Mouse (Mus musculus) splenic B cell, adult 2 months (primary cell): ENCODE measurements around the gene Sgsh.

Source experiments
- DNase-seq: peaks from one replicate; pipeline ENCODE4 v3.0.0-alpha.2; 2011; ENCODE audit warnings: low read depth, low spot score
- H3K27me3 ChIP-seq: 2 replicates; pipeline ENCODE4 v1.6.1; 2012; ENCODE audit warnings: mild to moderate bottlenecking, low read length, moderate library complexity, mixed read lengths; ENCODE audit not compliant: control insufficient read depth, poor library complexity, insufficient read depth, severe bottlenecking
- H3K36me3 ChIP-seq: 2 replicates; pipeline ENCODE4 v1.6.1; 2012; ENCODE audit warnings: mild to moderate bottlenecking, low read length, moderate library complexity, mixed read lengths; ENCODE audit not compliant: control insufficient read depth, poor library complexity, insufficient read depth, severe bottlenecking

Gene Sgsh

GRCm38 (mm10) chr11:119306762-119307657 lies 48.3 kb downstream of the Sgsh start:
- Histone ChIP-seq H3K27me3 (no peaks in the 10 kb centered on the region), H3K36me3 (no peaks in the 10 kb centered on the region)
- no peak for DNase-seq

- no peaks in the 10 kb centered on the region for H3K36me3 ChIP-seq
- no peaks in the 10 kb centered on the region for H3K27me3 ChIP-seq
- peak; percentile 79 for DNase-seq
These were observed 50.2 kb downstream of the Sgsh start for GRCm38 (mm10) chr11:119304904-119305712.

- no peaks in the 10 kb centered on the region; the same call in 1 of the 2 replicates for H3K36me3 ChIP-seq
- H3K27me3 ChIP-seq = no peaks in the 10 kb centered on the region
- DNase-seq = no peak
These were observed 54.4 kb downstream of the Sgsh start for GRCm38 (mm10) chr11:119300986-119301385.

- no peak for DNase-seq
These were observed 54.9 kb downstream of the Sgsh start for GRCm38 (mm10) chr11:119300246-119300935.

GRCm38 (mm10) chr11:119299391-119300245 lies 55.7 kb downstream of the Sgsh start, which contains the start of gene Eif4a3:
Gene Eif4a3, minus strand, starts transcription at chr11:119300089.
- DNase-seq = peak; percentile 99
- no peaks in the 10 kb centered on the region for H3K27me3 ChIP-seq
- peaks cover 4% of the 10 kb centered on the region for H3K36me3 ChIP-seq

More at GRCm38 (mm10) chr11:119300246-119300935, 54.9 kb downstream of the Sgsh start:
- Histone ChIP-seq H3K27me3 (no peaks in the 10 kb centered on the region), H3K36me3 (no peaks in the 10 kb centered on the region; the same call in none of the 2 replicates)

- DNase-seq = no peak
- H3K27me3 ChIP-seq = no peaks in the 10 kb centered on the region
- peaks cover 4% of the 10 kb centered on the region for H3K36me3 ChIP-seq
These were observed 56.4 kb downstream of the Sgsh start for GRCm38 (mm10) chr11:119298917-119299316.

- DNase-seq = peak; percentile 31
These were observed 57.3 kb downstream of the Sgsh start for GRCm38 (mm10) chr11:119297996-119298395.

More at GRCm38 (mm10) chr11:119297996-119298395, 57.3 kb downstream of the Sgsh start:
- no peaks in the 10 kb centered on the region for H3K27me3 ChIP-seq
- peaks cover 9% of the 10 kb centered on the region for H3K36me3 ChIP-seq
